Mouse (Mus musculus): ENCODE data around the gene Plcb2. TPM values are rescaled to one million over a fixed set of nuclear protein-coding genes. Genes with fewer than 3 reads are reported as not detected.

The Plcb2 gene
- total RNA-seq, 2 experiments from 2014 or later, result 2.4 to 2.8 TPM

- no peak for DNase-seq (ENCODE audit: low spot score in 2 of 2)
- intact Hi-C loops (cut with DNase I), result no loop called here
Observed at GRCm38 (mm10) chr2:118669245-118669644, 59.0 kb downstream of the Plcb2 start.

DNA sequence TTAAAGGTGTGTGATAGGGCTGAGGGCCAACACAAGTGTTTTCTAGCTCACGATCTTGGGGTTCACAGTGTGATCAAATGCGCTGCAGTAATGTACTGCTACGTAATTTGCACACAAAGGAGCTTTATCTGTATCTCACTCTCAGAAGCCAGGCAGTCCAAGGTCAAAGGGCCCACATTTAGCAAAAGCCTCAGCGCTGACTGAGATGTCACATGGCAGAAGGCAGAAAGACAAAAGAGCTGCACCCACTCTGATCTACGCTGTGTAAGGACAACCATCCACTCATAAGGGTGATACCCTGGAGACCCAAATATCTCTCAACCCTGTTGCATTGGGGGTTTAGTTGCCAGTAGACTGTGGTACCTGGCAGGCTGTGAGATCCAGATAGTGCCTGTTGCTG lies 61.1 kb downstream of the Plcb2 start:
- no peak for DNase-seq (ENCODE audit: low spot score in 2 of 2)
- intact Hi-C loops (cut with DNase I), result no loop called here

- intact Hi-C loops (cut with DNase I), result no loop called here
- DNase-seq (ENCODE audit: low spot score in 2 of 2), result no peak
Observed at GRCm38 (mm10) chr2:118665616-118666015, 62.6 kb downstream of the Plcb2 start.

DNA sequence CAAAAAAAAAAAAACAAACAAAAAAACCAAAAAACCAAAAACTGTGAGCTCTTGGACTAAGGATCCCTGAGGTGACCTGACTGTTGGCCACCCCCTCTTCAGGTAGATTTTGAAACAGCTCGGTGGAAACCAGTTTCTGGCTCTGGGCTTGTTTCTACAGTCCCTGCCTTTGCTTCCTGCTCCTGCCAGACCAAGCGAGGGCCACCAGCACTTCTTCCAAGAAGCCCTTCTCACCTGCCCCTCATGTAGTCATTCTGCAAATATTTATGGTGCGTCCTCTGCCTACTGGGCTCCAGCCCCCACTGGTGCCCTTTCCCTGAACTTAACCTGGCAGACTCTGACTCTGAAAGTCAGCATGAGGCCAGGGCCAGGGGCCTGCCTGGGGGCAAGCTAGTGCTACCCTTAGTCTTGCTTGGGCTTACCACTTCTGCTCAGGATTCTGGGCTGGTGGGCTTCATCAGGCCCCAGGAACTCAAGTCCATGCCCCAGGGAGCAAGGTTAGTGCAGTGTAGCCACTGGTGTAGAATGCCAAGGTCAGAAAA lies 63.2 kb downstream of the Plcb2 start:
- no peak for DNase-seq (ENCODE audit: low spot score in 2 of 2)
- intact Hi-C loops (cut with DNase I), result no loop called here

DNA sequence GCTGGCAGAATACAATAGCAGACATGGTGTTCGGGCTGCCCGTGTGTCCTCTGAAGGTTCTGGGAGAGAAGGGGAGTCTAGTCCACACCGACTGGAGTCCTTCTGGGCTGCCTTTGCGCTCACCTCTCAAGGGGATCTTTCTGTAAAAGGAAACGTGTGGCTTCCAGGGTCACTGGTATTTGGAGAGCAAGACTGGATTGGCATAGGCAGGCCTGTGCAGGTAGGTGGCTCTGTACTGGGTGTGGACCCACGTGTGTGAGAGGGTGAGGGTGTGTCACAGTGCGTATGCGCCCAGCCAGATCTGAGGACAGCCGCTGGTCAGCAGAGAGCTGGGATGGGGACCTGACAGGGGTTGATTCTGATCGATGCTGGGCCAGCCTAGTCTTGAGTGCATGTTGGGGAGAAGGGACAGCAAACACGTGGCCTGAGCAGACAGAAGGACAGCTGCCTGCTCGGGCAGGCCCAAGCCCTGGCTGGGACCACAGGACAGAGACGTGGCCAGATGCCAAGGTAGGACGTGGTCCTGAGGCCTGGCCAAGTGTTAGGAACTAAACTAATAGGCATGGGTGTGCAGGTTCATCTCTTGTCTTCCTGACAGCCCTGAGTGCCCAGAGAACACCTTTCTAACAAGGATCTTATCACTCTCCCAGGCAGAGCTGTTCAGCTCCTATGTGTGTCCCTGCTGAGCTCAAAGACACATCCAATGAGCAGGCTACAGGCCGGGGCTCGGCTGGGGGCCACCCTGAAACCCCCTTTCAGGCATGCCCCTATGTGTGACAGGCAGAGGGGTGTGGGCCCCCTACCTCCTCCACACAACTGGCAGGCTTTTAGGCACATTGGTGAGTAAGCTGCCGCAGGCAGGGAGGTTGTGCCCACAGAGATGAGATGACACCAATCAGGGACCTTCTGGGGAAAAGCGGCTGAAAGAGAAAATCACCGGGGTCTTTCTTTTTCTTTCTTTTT lies 64.2 kb downstream of the Plcb2 start:
- DNase-seq (ENCODE audit: low spot score in 2 of 2), result no peak

DNA sequence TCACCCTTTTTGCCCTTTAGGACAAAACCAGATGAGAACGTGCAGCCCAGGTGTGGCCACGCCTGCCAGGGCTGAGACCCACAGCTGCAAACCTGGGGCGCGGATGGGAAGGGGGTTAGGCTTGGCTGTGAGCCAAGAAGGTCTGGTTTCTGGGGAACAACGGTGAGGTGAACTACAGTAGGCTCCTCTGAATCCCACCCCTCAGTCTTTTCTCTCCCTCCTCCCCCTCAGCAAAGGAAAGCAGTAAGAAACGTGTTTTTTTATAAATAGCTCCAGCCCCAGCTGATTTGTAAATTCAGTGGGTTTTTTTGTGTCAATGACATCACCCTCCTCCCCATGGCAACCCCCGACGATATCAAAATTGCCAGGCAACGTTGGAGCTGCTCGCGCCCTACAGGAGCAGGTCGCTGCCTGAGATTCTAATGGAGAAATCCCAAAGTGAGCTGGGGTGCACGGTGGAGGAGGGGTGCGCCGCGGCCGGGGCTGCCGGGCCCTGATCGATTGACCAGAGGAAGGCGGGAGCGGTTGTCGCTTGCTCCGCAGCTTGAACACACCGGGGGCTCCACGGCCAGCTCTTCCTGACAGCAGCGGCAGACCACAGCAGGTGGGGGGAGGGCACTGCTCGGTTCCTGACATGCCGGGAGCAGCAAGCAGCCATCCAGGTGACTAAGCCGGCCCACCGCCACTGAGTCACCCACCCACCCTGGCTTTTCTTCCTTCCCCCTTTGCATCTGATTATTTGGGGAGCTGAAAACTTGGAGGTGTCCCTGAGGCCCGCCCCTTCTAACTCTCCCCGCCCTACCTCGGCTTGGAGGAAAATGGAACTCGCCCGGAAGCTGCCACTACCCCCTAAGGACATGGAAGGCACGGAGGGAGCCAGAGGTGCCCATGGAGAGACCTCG lies 65.1 kb downstream of the Plcb2 start, which contains the start of gene Pak6:
Gene Pak6 (plus strand): TSS at position 402 of the 902 bp plus-strand sequence.
- peak; percentile 73 to 84 for DNase-seq (ENCODE audit: low spot score in 2 of 2)
- intact Hi-C loops (cut with DNase I), result no loop called here

More for the DNA sequence above, 64.2 kb downstream of the Plcb2 start:
- intact Hi-C loops (cut with DNase I), result no loop called here

DNA sequence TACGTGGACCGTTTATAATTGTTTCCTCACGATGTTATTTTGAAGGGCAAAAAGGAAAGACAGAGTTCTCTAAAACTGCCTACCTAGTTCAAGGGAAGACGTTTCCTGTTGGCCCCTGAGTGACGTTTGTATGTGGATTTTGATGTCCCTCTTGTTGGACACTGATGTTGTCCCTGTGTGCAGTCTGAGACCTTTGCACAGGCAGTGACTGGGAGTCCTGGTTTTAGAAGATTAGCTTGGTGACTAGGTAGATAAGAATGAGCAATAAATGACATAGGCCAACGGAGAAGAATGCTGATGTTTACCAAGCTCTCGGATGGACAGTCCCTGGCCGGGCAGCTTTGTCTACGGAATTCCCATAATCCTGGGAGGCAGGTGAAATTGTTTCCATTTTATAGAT lies 66.3 kb downstream of the Plcb2 start:
- intact Hi-C loops (cut with DNase I), result no loop called here
- DNase-seq (ENCODE audit: low spot score in 2 of 2), result no peak

DNA sequence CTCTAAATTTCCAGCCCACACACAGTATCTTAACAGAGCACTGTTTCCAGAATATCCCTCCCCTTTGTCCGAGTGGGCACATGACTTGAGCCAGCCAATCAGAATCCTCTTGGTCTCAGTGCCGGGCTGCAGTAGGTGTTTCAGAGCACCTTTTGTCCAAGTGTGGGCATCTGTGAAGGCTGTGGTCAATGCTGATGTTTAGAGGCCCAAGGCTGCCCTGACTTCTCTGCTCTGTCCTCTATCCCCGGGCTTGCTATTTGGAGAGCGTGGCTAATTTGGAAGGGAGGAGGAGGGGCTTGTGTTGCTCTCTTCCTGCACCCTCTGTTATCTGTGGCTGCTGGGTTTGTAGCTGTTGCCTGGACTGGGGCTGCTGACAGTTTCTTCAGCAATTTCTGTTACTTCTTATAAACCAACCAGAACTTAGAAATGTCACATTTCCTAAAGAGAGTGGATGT lies 68.2 kb downstream of the Plcb2 start:
- intact Hi-C loops (cut with DNase I), result no loop called here
- DNase-seq (ENCODE audit: low spot score in 2 of 2), result no peak

DNA sequence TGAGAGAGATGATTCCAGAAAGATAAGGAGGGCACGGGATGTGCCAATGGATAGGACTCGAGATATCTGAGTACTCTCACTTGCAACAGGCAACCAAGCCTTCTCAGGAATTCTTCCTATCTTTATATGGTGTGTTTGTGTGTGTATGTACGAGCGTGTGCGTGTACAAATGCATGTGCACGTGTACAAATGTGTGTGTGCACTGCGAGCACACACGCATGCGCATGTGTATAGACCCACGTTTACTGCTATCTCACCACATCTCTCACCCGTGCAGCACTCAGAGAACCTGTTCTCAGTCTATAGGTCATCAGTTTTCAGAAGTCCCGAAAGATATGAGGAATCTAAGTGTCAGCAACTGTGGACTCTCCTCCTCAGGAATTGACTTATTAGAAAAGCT lies 68.7 kb downstream of the Plcb2 start:
- DNase-seq (ENCODE audit: low spot score in 2 of 2), result no peak
- intact Hi-C loops (cut with DNase I), result no loop called here

DNA sequence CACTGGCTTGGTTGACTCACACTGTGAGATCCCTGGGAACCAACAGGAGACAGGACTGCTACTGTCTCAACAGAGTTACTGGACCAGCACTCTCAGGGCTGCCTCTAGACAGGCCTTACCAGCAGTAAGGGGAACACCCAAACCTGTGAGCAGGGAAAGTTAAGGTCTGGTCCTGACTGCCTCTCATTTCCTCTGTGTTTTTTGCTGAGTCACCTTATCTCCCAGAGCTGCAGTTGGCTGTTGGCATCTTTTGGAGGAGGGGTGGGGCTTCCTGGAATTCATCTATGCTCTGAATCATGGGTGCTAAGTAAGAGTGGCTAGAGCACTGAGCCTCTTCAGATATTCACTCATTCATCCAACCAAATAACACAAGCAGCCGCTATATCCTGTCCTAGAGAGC lies 69.2 kb downstream of the Plcb2 start:
- intact Hi-C loops (cut with DNase I), result no loop called here
- DNase-seq (ENCODE audit: low spot score in 2 of 2), result peak; percentile 45 to 69

DNA sequence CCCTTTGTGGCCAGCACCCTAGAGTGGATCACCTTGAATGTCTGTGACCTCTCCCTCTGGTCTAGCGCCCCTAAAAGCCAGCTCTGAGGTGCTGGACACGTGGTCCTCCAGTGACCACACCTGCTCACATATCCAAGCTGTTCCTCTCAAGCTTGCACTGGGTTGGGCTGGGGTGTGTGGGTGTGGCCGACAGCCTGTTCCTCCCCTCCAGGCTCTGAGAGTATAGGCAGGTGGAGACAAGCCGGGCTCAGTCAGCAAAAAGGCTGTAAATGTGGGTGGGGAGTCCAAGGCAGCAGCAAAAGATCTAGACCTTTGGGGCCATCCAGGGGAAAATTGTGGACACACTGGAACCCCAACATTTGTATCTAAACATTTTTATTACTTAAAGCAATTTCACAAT lies 69.8 kb downstream of the Plcb2 start:
- no peak for DNase-seq (ENCODE audit: low spot score in 2 of 2)
- intact Hi-C loops (cut with DNase I), result no loop called here

Other genes with a start within 250 kb of the Plcb2 start
- 100 to 1,000 TPM; 157 to 167 TPM for gene Srp14, start 248.7 kb downstream of the Plcb2 start, total RNA-seq (2021)
- gene Bmf, start 178.8 kb downstream of the Plcb2 start, total RNA-seq (2021), result 1 to 10 TPM; 3.8 to 4.4 TPM
- 1 to 10 TPM; 1.5 to 1.9 TPM for gene Bub1b, start 130.2 kb downstream of the Plcb2 start, total RNA-seq (2021)
- 100 to 1,000 TPM; 117 to 122 TPM for gene Pak6, start 65.1 kb downstream of the Plcb2 start, total RNA-seq (2021)
- 10 to 100 TPM; 15.7 to 17.3 TPM for gene Ankrd63, start 24.5 kb downstream of the Plcb2 start, total RNA-seq (2021)
- gene Inafm2, start 17.3 kb upstream of the Plcb2 start, total RNA-seq (2021), result 10 to 100 TPM; 30.8 to 33.4 TPM
- gene Ccdc9b, start 34.2 kb upstream of the Plcb2 start, total RNA-seq (2021), result 1 to 10 TPM; 3.1 to 3.3 TPM
- gene Phgr1, start 44.3 kb upstream of the Plcb2 start, total RNA-seq (2021), result not detected
- gene Disp2, start 51.3 kb upstream of the Plcb2 start, total RNA-seq (2021), result 100 to 1,000 TPM; 196 to 205 TPM
- gene Knstrn, start 85.6 kb upstream of the Plcb2 start, total RNA-seq (2021), result 1 to 10 TPM; 2.5 to 2.6 TPM
- 10 to 100 TPM; 68.4 to 69.9 TPM for gene Ivd, start 133.5 kb upstream of the Plcb2 start, total RNA-seq (2021)
- gene Bahd1, start 171.9 kb upstream of the Plcb2 start, total RNA-seq (2021), result 10 to 100 TPM; 35.8 to 37.5 TPM
- gene Chst14, start 198.1 kb upstream of the Plcb2 start, total RNA-seq (2021), result 1 to 10 TPM; 2.3 to 2.4 TPM